Mouse (Mus musculus): ENCODE data around the gene Slc4a7. TPM values are rescaled to one million over a fixed set of nuclear protein-coding genes. Genes with fewer than 3 reads are reported as not detected.

Gene Slc4a7
- polyA plus RNA-seq (2016; fragmentation: Nextera tagmentation; extraction: Ambion mirVana) = 6.3 and 7.3 TPM in 2 replicates

DNA sequence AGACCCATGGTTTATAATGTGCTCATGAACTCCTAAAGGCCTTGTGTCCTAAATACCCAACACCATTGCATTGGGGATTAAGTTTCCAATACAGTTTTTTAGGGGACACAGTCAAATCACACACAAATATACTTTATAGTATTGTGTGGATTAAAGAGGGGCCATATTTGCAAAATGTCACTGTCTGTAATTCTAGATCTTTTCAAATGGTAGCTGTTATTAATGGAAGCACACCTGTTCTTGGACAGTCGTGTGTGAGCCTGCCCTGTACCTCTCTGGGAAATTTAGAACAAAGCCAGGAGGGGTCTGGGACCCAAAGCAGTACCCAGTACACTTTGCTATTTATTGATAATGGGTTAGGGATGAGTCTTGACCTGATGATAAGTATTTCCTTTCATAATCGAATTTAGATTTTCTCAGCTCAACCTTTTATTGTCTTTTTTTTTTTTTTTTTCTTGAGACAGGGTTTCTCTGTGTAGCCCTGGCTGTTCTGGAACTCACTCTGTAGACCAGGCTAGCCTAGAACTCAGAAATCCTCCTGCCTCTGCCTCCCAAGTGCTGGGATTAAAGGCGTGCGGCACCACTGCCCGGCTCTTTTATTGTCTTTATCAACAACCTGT, at the start of gene Slc4a7:
Gene Slc4a7 (plus strand): TSS at position 570 of the 620 bp plus-strand sequence.
- peak within 1 kb of the TSS; percentile 90 for H3K9ac ChIP-seq
- H3K4me1 ChIP-seq = peaks cover 24% of the 10 kb centered on the region
- 53% methylated on average over 5 of the region's 5 CpGs for WGBS (ENCODE audit: insufficient replicate concordance)
- H3K36me3 ChIP-seq = no peaks in the 10 kb centered on the region
- peak within 1 kb of the TSS; percentile 84 for H3K27ac ChIP-seq
- no peaks in the 10 kb centered on the region for H3K27me3 ChIP-seq (replicated peaks)
- no peak for ATAC-seq
- H3K9me3 ChIP-seq (replicated peaks) = no peaks in the 10 kb centered on the region
- H3K4me2 ChIP-seq = peak within 1 kb of the TSS; percentile 96
- H3K4me3 ChIP-seq = peak within 1 kb of the TSS; percentile 77

DNA sequence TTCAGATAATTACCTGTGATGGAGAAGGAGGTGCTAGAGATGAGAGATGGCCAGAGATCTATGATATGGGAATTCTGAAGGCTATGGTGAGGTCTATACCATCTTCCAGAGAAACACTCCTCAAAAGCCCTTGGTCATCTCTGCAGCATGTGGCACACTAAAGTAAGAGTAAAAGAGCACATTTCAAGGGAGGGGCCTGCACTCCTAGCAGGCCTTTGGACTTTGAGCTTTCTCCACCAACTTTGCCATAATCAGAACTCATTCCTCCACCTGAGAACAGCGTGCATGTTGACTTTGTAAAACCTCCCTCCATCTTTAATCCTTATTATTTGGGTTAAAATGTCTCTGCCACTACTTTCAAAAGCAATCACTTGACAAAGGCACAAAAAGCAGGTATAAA, 31.5 kb upstream of the Slc4a7 start:
- Histone ChIP-seq H3K9me3 (replicated peaks) (no peaks in the 10 kb centered on the region), H3K9ac (no peak overlapping the region), H3K27ac (no peak overlapping the region), H3K4me3 (no peak overlapping the region), H3K36me3 (no peaks in the 10 kb centered on the region), H3K27me3 (replicated peaks) (no peaks in the 10 kb centered on the region), H3K4me2 (no peak overlapping the region), H3K4me1 (no peaks in the 10 kb centered on the region)
- WGBS (ENCODE audit: insufficient replicate concordance) = 76% methylated on average over 1 of the region's 1 CpGs
- no peak for ATAC-seq

GRCm38 (mm10) chr14:14681611-14682010, 20.5 kb upstream of the Slc4a7 start:
- Histone ChIP-seq H3K9me3 (replicated peaks) (no peaks in the 10 kb centered on the region), H3K27ac (no peak overlapping the region), H3K9ac (no peak overlapping the region), H3K4me1 (no peaks in the 10 kb centered on the region), H3K4me3 (no peak overlapping the region), H3K36me3 (no peaks in the 10 kb centered on the region), H3K27me3 (replicated peaks) (no peaks in the 10 kb centered on the region), H3K4me2 (no peak overlapping the region)
- WGBS (ENCODE audit: insufficient replicate concordance) = 50% methylated on average over 4 of the region's 4 CpGs
- ATAC-seq = no peak

DNA sequence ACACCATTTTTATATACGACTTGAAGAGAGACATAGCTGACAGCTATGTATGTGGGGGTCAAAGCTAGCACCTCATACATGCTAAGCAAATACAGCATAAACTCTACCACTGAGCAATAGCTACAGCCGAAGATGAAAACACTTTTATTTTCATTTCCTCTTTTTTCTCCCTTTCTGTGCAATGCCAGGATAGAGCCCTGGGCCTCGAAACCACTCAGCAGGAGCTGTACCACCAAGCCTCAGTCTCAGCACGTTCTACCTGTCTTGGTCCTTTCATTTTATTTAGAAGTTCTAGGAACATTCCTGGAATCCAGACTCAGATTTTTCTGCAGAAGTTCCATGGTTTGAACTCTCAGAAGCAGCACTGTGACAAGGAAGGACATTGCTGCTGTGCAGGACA, 17.3 kb upstream of the Slc4a7 start:
- 39% methylated on average over 4 of the region's 4 CpGs for whole genome bisulfite sequencing (ENCODE audit: insufficient replicate concordance)
- no peaks in the 10 kb centered on the region for H3K27me3 ChIP-seq (replicated peaks)
- H3K9ac ChIP-seq = no peak overlapping the region
- H3K27ac ChIP-seq = no peak overlapping the region
- H3K4me2 ChIP-seq = no peak overlapping the region
- ATAC-seq = no peak
- H3K36me3 ChIP-seq = no peaks in the 10 kb centered on the region
- H3K9me3 ChIP-seq (replicated peaks) = no peaks in the 10 kb centered on the region
- H3K4me3 ChIP-seq = no peak overlapping the region
- no peaks in the 10 kb centered on the region for H3K4me1 ChIP-seq

DNA sequence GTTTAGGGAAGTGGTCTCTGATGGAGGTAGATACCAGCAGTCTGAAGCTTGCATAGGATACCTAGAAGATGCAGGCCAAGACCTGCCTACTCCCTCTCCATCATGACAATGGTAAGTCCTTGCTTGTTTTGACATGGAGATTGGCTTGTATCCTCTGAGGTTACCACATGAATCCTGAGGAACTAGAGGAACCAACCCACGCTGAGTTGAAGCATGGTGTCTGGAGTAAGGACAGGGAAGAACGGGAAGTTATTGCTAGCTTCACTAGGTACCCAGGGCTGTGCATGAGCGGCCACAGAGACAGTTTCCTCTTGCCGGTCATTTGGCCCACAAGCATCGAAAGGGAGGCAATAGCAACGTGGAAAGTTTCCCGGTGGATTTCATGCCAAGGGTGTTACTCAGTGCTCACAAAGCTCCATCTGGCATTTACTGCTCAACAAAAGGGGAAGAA, 16.0 kb upstream of the Slc4a7 start:
- no peaks in the 10 kb centered on the region for H3K9me3 ChIP-seq (replicated peaks)
- WGBS (ENCODE audit: insufficient replicate concordance) = 42% methylated on average over 7 of the region's 7 CpGs
- ATAC-seq = no peak
- no peak overlapping the region for H3K4me2 ChIP-seq
- no peak overlapping the region for H3K27ac ChIP-seq
- no peaks in the 10 kb centered on the region for H3K36me3 ChIP-seq
- no peaks in the 10 kb centered on the region for H3K27me3 ChIP-seq (replicated peaks)
- H3K4me3 ChIP-seq = no peak overlapping the region
- H3K9ac ChIP-seq = no peak overlapping the region
- no peaks in the 10 kb centered on the region for H3K4me1 ChIP-seq

DNA sequence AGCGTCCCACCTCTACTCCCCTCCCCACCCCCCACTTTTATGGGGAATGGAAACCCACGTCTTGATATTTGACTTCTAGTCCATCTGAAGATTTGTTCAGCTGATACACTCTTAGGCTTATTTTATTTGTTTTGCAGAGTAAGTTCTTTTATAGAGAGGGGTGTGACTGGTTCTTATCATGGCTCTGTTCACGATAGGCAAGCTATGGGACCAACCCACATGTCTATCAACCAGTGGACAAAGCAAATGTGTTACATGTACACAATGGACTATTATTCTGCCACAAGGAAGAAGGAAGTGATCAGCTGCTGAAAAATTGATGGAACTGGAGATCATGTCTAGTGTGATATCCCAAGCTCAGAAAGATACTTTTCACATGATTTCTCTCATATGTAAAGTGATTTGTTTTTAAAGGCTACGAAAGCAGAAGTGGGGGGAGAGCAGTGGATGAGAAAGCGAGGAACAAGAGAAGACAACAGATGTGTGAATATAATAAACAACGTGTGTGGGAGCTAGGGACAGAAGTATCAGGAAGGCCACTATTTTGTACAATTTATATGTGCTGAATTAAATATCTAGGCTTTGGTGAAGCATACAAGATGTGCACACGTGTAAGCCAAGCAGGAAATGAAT, 14.7 kb upstream of the Slc4a7 start:
- no peak for ATAC-seq
- H3K4me3 ChIP-seq = no peak overlapping the region
- 45% methylated on average over 7 of the region's 7 CpGs for WGBS (ENCODE audit: insufficient replicate concordance)

GRCm38 (mm10) chr14:14702399-14703345, 593 bp downstream of the Slc4a7 start:
- Histone ChIP-seq H3K27me3 (replicated peaks) (no peaks in the 10 kb centered on the region), H3K36me3 (no peaks in the 10 kb centered on the region), H3K4me2 (peak overlapping the region; percentile 96), H3K9me3 (replicated peaks) (no peaks in the 10 kb centered on the region), H3K9ac (peak overlapping the region; percentile 90), H3K4me1 (peaks cover 24% of the 10 kb centered on the region), H3K27ac (peak overlapping the region; percentile 84), H3K4me3 (peak overlapping the region; percentile 77)
- WGBS (ENCODE audit: insufficient replicate concordance) = 1% methylated on average over 61 of the region's 85 CpGs
- peak; percentile 95 for ATAC-seq

More for the DNA sequence above, 14.7 kb upstream of the Slc4a7 start:
- Histone ChIP-seq H3K4me1 (no peaks in the 10 kb centered on the region), H3K27ac (no peak overlapping the region), H3K9ac (no peak overlapping the region), H3K36me3 (no peaks in the 10 kb centered on the region), H3K4me2 (no peak overlapping the region), H3K27me3 (replicated peaks) (no peaks in the 10 kb centered on the region), H3K9me3 (replicated peaks) (no peaks in the 10 kb centered on the region)

- H3K4me2 ChIP-seq = peak overlapping the region; percentile 96
- peaks cover 24% of the 10 kb centered on the region for H3K4me1 ChIP-seq
- H3K4me3 ChIP-seq = peak overlapping the region; percentile 77
- peak overlapping the region; percentile 84 for H3K27ac ChIP-seq
- H3K27me3 ChIP-seq (replicated peaks) = no peaks in the 10 kb centered on the region
- H3K9me3 ChIP-seq (replicated peaks) = no peaks in the 10 kb centered on the region
- H3K9ac ChIP-seq = peak overlapping the region; percentile 90
- peak; percentile 54 for ATAC-seq
- H3K36me3 ChIP-seq = no peaks in the 10 kb centered on the region
- WGBS (ENCODE audit: insufficient replicate concordance) = under 1% methylated on average over 60 of the region's 60 CpGs
Measured at GRCm38 (mm10) chr14:14703346-14703871, 1.3 kb downstream of the Slc4a7 start.

DNA sequence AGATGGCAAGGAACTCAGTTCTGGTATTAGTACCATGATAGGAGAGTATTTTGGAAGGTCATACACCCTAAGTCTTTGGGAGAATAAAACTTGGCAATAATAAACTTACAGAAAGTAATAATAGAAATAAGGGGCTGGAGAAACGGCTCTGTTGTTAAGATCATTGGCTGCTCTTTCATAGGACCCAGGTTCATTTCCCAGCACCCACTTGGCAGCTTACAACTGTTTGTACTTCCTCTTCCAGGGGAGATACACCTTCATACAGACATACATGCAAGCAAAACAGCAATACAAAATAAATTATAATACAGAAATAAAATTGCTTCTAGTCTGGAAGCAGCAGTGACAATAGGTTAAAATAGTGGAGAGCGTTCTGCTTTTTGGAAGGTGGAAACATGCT, 2.6 kb downstream of the Slc4a7 start:
- no peak overlapping the region for H3K9ac ChIP-seq

GRCm38 (mm10) chr14:14705126-14705525, 3.0 kb downstream of the Slc4a7 start:
- no peaks in the 10 kb centered on the region for H3K36me3 ChIP-seq
- no peak for ATAC-seq
- no peak overlapping the region for H3K27ac ChIP-seq
- no peaks in the 10 kb centered on the region for H3K9me3 ChIP-seq (replicated peaks)
- no peaks in the 10 kb centered on the region for H3K27me3 ChIP-seq (replicated peaks)
- H3K4me3 ChIP-seq = no peak overlapping the region
- H3K9ac ChIP-seq = no peak overlapping the region
- no peak overlapping the region for H3K4me2 ChIP-seq
- peaks cover 24% of the 10 kb centered on the region for H3K4me1 ChIP-seq
- WGBS (ENCODE audit: insufficient replicate concordance) = 80% methylated on average over 3 of the region's 3 CpGs

More for the DNA sequence above, 2.6 kb downstream of the Slc4a7 start:
- H3K9me3 ChIP-seq (replicated peaks) = no peaks in the 10 kb centered on the region
- 80% methylated on average over 2 of the region's 2 CpGs for WGBS (ENCODE audit: insufficient replicate concordance)
- ATAC-seq = no peak
- no peaks in the 10 kb centered on the region for H3K36me3 ChIP-seq
- peak overlapping the region; percentile 77; the same call in 1 of the 2 replicates for H3K4me3 ChIP-seq
- H3K27me3 ChIP-seq (replicated peaks) = no peaks in the 10 kb centered on the region
- H3K27ac ChIP-seq = no peak overlapping the region
- peaks cover 24% of the 10 kb centered on the region for H3K4me1 ChIP-seq
- H3K4me2 ChIP-seq = peak overlapping the region; percentile 96; the same call in 1 of the 2 replicates

DNA sequence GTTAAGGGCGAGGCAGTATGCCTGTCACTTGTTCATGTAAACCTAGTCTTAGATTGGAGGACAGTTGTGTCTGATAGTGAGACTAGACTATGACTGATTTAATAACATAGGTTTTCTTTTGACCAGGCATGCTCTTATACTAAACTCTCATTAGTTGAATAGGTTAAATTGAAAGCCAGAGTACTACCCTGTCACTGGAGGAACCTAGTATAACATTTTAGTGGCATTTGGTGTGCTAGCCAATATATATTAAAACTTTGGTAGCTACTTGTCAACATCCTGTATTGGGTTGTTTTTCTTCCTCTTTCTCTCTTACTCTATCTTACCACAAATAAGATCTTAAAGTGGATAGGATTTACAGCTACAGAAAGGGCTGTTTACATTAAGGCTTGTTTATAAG, 4.3 kb downstream of the Slc4a7 start:
- 52% methylated on average over 1 of the region's 1 CpGs for WGBS (ENCODE audit: insufficient replicate concordance)
- no peak for ATAC-seq
- H3K27ac ChIP-seq = no peak overlapping the region
- no peak overlapping the region for H3K9ac ChIP-seq
- H3K4me2 ChIP-seq = no peak overlapping the region
- H3K4me1 ChIP-seq = peaks cover 24% of the 10 kb centered on the region
- peaks cover 10% of the 10 kb centered on the region for H3K36me3 ChIP-seq
- no peaks in the 10 kb centered on the region for H3K27me3 ChIP-seq (replicated peaks)
- H3K9me3 ChIP-seq (replicated peaks) = no peaks in the 10 kb centered on the region
- no peak overlapping the region for H3K4me3 ChIP-seq

All from liver, embryonic 12.5 days (tissue).